Mouse (Mus musculus): ENCODE data around the gene Cox4i2. TPM values are rescaled to one million over a fixed set of nuclear protein-coding genes. Genes with fewer than 3 reads are reported as not detected.

Gene Cox4i2
- 1 to 10 TPM; 1.7 to 1.9 TPM for total RNA-seq (2021)

DNA sequence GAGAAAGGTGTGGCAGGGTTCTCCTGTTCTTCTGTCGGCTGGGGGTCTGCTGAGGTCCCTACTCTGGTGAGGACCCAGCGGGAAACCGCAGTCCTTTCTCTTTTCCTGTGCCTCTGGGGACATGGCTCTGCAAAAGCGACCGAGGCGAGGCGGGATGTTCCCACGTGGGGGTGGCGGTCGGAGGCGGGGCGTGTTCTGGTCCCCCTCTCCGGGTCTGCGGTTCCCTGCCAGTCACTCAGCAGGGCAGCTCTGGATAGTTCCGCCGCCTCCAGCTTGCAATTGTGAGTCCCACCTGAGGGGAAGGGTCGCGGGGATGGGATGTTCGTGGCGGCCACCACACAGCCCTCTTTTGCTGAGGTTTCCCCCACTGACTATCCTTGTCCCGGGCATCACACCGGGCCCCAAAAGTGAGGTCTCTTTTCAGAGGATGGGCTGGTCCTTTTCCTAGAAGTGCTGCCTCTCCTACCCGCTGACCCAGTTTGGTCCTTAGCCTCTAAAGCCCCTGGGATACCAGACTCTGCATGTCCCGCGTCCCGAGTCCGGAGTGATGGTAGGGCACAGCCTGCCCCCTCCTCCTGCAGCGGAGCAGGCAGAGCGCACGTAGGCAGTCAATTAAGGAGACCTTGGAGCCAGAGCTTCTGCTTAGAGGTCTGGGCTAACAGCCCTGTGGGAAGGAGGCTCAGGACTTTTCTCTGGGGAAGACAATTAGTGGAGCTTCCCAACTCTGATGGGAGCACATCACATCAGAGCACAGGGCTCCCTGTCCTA is at the start of gene Cox4i2:
Gene Cox4i2, plus strand, starts transcription at position 230 of the 768 bp plus-strand sequence.
- no peak for DNase-seq
- intact Hi-C loops (cut with DNase I) = no loop called here

DNA sequence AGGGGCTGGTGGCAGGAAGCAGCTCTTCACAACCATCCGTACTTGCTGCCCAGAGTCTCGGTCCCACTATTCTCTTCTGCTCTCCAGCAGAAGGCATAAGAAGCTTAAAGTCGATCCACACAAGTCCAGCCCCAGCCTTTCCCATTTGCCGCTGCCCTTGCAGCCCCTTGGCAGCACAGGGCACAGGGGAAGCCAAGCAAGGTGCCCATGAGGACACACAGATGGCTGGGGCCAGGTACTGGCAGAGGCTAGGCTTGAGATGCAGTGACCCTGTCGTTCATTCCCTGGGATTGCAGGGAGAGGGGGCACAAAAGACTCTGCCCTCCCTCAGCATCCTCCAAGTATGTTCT is 49.7 kb upstream of the Cox4i2 start:
- intact Hi-C loops (cut with DNase I) = no loop called here

DNA sequence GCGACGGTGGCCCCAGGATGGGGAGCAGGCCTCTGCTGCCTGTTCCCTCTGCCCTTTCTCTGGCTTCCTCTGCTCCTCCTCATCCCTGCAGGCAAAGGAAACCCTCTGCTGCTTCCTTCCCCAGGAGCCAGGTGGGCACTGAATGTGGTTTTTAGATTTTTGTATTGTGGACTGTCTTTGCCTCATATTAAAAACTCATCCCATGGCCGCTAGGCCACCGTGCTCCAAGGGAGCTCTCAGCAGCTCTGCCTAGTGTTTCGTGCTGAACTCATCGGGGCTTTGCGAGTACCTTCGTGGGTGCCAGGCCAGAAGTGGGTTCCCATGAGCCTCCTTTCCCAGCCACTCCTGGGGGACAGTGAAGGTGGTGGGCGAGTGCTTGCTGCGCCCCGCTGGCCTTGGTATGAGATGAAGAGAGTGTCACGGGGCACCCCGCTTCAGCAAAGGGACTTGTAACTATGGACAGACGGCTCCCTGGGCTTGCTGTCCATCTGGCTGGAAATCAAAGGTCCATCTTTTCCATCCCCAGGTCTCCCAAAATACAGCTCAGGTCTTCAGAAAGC is 49.1 kb upstream of the Cox4i2 start:
- no peak for DNase-seq
- intact Hi-C loops (cut with DNase I) = no loop called here

More for the DNA sequence above, 49.7 kb upstream of the Cox4i2 start:
- peak; percentile 59 for DNase-seq

DNA sequence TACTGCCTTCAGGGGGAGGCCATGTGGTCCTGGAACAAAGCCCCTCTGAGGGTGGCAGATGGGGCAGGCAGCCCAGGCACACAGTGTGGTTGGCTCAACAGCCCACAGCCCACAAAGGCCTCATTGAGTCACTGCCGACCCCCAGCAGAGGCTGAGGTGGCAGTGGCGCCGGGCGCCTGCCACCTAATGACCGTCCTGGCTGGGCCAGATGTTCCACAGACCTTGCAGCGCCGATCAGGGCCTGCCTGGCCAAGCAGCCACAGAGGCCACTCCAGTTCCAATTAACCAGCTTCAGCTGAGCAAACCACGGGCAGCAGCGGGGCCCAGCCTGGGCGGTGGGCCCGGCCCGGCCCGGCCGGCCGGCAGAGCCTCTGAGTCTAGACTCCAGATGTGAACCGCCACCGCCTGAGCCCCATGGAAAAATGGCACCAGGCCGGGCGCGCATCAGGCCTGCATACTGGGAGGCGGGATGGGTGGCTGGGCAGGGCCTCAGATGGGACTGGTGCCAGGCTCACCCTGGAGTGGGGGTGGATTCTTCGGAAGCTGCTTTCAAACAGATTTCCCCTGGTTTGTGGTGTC is 47.9 kb upstream of the Cox4i2 start:
- peak; percentile 84 for DNase-seq
- intact Hi-C loops (cut with DNase I) = no loop called here

DNA sequence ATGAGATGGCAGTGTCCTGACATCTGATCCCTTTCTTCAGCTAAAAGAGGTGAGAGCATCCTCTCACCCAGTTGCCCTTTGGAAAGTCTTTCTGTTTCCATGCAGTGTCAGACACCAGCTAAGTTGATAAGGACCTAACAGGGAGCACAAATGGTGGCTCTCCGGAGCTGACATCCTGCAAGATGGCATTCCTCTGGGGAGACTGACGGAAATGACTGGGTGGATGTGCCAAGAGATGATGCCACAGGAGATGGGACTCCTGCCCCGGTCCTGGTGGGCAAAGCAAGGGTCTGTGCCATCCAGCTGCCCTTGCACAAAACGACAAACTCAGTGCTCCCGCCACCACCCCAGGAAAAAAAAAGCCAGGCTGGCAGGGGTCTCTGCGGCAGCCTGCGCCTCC is 46.8 kb upstream of the Cox4i2 start:
- no peak for DNase-seq
- intact Hi-C loops (cut with DNase I) = no loop called here

DNA sequence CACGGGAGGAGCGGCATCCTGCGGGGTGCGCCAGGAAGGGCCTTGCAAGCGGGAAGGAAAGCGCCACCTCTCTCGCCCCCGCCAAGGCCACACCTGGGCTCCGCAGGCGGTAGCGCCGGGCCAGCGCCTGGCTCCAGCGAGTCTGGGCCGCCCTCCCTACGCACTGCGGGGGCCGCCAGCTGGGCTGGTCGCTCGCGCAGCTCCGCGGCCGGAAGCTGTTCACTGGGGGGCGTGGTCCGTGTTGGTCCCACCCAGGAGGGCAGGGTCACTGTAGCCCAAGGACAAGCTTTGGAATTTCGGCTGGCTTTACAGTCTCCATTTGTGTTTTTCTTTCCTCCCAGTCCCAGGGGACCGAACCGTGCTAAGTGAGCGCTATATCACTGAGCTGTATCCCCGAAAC is 46.3 kb upstream of the Cox4i2 start:
- DNase-seq = peak; percentile 88
- intact Hi-C loops (cut with DNase I) = no loop called here

DNA sequence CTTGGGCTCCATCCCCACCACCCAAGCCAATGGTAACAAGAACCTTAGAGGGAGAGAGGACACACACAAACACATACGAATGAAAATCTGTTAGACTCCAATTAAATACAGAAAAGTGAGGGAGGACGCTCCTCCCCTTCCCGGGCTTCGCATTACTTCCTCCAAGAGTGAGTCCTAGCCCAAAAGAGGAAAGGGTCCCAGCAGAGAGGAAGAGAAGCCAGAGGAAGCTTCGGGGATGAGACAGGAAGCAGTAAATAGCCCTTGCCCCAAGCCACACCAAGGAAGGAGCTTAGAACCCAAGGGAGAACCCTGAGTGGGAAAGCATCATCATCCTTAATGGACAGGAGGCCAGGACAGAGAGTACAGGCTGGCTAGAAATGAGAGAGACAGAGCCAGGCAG is 44.9 kb upstream of the Cox4i2 start:
- intact Hi-C loops (cut with DNase I) = no loop called here
- no peak for DNase-seq

DNA sequence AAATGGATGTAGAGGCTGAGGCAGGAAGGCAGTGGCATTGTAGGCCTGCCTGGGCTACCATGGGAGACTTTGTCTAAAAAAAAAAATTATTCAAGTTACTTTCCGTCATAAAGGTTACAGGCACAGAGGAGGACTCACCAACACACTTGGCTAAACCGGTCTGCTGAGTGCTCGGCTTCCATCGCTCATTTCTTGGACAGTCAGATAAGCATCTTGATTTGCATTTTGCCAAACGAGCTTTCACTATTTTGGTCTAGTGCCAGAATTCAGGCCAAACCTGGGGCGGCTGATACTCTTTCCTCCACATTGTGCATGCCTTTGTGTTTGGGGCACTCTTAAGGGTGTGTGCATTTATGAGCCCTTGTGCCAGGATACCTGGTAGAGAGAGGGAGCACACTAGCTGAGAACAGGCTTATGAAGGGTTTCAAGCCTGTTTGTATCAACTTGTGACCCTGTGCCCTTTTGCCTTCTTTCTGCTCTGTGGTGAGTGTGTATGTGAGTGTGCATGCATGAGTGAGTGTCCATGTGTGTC is 37.7 kb upstream of the Cox4i2 start:
- intact Hi-C loops (cut with DNase I) = no loop called here
- no peak for DNase-seq

DNA sequence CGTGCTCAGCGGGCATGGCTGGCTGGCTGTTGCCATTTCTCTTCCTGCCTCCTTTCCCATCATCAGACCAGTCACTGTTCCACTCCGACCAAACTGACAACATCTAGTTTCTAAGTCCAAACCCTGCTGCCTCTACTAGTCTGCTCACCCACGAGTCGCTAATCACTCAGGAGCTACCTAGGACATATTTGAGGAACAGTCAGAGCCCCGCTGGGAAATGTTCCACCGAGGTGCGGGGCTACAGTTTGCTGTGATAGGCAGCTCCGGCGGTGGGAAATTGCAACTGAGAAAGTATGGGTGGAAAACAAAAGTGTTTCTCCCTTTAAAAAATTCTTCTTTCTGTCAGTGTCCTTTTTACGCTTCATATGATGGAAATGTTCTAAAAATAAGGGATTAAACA is 36.3 kb upstream of the Cox4i2 start:
- no peak for DNase-seq
- intact Hi-C loops (cut with DNase I) = no loop called here

DNA sequence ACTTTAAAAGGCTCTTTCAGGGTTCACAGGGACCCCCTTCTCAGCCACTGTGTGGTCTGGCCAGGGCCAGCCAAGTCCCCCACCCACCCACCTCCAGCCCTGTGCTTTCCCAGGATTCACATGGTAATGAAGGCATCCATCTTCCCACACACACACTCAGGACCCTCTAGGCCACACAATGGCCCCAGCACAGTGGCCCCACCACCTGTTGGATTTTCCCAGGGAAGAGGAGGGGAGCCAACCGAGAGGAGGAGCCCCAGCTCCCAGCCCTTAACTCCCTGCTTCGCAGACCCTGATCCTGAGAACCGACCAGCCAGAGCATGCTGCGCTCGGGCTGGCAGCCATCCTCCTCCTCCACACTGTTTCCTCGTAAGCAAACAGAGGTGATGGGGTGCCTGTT is 35.9 kb upstream of the Cox4i2 start:
- intact Hi-C loops (cut with DNase I) = no loop called here
- DNase-seq = peak; percentile 35

DNA sequence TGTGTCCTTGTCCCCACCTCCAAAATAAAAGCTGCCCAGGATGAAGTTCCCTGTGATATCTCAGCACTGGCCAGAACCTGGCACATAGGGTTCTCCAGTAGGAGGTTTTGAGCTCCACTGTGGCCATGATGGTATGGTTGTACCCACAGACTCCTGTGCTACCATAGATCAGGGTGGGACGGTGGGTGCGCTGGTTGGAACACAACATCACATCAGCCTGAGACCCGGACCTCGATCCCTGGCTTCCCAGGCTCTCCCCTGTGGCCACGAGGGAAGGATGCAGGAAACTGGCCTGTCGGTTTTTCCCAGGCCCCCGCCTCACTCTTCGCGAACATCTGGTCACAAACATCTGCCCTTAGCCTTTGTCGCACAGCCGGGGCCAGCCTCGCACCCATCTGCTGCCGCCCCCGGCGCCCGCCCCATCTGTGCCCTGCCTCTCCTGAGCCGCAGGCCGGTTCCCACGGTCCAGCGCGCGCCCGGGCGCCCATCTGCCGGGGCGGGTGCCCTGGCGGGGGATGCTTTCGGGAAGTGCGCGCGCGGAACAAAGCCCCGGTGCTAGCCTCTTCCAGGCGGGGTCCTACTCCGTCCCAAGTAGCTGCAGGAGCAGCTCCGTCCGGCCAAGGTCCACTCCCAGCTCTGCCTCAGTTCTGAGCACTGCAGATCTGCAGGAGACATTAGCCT is 30.2 kb upstream of the Cox4i2 start:
- peak; percentile 67 for DNase-seq
- intact Hi-C loops (cut with DNase I) = no loop called here

DNA sequence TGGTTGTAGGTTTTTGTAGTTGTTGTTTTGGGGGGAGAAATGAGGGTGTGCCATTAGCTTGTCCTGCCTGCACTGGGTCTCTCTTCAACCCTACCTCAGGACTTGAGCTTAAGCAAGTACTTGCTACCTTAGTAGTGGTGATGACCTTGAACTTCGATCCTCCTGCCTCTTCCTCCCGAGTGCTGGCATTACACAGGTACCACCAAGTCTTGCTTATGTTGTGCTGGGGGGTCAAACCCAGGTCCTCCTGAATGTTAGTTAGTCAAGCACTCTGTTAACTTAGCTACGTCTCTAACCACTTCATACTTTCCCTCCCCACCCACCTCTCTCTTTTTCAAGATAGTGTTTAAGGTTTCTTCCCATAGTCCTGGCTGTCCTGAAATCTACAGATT is 29.6 kb upstream of the Cox4i2 start:
- DNase-seq = no peak
- intact Hi-C loops (cut with DNase I) = no loop called here

DNA sequence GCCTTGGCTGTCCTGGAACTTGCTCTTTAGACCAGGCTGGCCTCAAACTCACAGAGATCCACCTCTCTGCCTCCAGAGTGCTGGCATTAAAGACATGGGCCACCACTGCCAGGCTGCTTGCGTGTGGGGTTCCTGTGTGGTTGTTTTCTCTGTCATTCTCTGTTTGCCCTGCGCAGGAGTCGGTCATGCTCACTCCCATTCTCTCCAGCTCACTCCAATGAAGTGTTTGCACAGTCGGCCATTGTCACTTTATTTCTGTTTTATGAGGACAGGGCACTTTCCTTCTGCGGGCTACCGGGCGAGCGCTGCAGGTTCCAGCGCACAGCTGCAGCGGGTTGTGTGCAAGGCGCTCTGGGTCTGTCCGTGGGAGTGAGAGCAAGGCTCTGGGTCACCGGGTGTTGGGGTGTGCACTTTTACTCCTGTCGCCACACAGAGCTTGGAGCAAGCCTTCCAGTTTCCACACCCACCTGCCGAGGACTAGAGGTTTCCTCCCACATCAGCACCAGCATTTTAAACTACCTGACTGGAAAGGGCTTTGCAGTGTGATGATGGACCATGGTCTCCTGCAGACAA is 28.7 kb upstream of the Cox4i2 start:
- intact Hi-C loops (cut with DNase I) = no loop called here
- DNase-seq = no peak

DNA sequence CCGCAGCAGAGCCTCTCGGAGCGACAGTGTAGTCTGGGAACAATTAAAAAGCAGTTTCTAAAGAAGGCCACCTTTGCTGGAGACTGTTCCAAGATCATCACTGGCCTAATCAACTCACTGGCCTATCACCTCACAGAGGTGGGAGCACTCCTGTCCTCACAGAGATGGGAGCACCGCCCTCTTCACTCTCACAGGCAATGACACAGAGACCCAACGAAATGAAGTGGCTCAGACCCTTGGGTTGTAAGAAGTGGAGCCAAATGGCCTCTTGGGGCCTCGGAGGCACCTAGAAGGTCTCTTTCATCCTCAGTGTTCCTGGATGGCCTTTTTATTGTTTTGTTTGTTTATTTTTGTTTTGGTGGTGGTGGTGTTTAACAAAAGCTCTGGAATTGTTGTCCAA is 27.8 kb upstream of the Cox4i2 start:
- intact Hi-C loops (cut with DNase I) = no loop called here
- no peak for DNase-seq

DNA sequence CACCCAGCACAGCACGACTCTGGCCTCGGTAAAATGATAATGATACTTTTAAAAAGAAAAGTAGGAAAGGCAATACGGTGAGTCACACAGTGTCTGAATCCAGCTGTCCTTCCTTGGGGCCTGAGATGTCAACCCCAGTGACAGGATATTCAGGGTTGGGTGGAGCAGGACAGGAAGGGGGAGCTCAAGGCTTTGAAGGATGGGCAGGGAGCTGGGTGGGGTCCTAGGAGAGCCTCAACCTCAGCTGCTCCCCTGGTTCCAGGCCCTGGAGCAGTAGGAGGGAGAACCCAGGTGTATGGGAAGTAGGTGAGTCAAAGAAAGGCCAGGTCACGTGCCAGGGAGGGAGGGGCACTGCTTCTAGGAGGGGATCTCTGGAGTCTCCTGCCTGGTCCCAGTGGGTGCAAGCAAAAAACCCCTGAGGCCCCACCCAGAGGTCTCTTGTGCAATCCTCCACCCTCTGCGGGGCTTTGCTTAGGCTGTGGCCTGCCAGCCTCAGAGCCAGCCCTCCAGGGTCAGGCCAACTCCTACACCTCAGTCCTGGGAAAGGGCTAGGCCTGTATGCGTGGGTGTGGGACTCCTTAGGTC is 27.1 kb upstream of the Cox4i2 start:
- no peak for DNase-seq
- intact Hi-C loops (cut with DNase I) = no loop called here

DNA sequence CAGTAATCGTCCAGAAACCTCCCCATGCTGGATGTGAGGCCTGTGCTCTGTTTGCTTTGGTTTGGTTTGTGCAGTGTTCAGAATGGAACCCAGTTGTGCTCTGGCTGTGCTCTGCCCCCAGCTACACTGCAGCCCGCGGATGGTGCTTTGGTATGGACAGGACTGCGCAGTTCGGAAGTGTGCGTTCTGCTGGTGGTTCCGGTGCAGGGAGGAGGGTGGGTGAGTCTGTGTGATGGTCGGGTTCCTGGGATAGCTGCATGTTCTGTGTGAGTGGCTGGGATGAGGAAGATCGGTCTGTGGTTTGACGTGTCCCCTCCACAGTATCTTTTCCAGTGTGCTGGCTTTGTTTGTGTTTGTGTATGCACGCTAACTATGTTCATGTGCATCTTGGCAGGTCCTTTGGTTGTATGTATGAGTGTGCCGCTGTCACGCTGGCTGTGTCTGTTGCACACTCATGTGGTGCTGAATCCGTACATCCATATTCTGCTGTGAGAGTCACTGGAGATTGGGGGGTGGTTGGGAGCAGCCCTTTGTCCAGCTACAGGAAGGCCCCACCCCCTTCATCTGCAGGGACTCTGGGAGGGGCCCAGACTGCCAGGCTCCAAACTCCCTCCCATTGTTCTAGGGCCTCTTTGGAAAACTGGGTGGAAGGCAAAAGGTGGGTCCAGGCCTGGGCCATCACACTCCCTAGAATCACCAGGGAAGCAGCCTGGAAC is 26.0 kb upstream of the Cox4i2 start:
- intact Hi-C loops (cut with DNase I) = no loop called here
- no peak for DNase-seq

DNA sequence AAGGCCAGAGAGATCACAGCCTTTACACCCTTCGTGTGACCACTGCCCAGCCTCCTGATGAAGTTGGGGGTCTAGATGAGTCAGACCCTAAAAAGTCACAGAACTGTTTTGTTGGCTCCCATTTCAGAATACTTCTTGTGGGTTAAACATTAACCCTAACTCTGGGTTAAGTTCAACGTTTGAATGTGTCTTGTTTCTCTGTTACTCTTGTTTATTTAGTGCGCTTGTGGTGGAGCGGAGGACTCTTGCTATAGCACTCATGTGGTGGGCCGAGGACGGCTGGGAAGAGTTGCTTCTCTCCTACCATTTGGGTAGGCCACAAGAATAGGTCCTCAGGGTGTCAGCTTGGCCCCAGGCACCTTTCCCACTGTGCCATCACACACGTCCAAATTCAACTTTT is 25.4 kb upstream of the Cox4i2 start:
- DNase-seq = no peak
- intact Hi-C loops (cut with DNase I) = no loop called here

DNA sequence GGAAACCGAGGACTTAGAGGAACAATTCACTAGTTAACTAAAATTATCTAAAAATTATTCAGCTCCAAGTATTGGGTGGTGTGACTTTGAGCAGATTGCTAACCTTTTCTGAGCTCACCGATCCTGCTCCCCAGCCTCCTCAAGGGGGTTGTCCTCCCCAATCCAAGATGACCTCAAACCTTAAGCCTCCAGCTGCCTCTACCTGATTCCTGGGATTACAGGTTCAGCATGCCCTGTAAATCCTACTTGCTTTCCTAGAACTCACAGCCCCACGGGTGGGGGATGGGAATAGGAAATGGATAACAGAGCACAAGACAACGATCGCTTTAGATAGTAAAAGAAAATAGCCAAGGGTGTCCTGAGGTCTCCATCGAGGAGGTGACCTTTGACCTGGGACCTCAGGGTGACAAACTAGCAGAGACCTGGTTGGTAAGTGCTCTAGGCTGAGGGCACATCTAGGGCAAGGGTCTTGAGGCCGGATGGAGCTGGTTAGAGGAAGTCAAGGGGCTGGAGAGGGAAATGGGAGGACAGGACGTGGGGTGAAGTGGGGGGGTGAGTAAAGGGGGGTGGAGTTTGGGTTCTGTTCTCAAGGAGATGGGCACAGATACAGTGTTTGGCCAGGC is 24.8 kb upstream of the Cox4i2 start:
- intact Hi-C loops (cut with DNase I) = no loop called here
- no peak for DNase-seq

DNA sequence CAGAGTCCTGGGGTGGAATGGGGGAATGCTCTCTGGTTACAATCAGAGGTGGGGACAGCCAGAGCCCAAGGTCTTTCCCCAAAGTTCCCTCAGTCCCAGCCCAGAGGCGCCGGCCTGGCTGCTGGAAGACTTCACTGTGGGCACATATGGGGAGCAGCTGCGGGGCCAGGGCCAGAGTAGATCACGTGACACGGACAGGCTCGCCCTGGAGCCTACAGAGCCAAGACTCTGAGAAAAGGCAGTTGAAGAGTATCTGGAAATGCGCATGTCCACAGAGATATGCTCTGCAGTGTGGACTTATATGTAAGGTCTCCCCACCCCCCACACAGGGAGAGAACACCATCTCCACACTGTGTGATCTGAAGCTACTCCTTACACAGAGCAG is 24.3 kb upstream of the Cox4i2 start:
- intact Hi-C loops (cut with DNase I) = no loop called here
- peak; percentile 53 for DNase-seq

DNA sequence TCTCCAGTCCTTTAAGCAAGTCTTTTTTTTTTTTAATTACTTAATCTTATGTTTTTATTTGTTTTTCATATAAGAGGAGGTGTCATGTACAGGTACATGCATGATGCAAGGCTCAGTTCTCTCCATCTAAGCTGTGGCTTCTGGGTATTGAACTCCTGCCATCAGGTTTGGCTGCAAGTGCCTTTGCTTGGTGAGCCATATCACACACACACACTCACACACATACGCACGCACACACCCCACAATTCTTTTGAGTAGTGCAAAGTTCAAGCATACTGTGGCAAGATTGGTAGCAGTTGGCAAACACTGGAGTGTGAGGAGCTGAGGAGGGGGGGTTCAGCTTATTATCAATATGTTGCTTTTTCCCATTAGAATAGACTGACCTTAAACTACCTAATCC is 20.8 kb upstream of the Cox4i2 start:
- intact Hi-C loops (cut with DNase I) = no loop called here
- DNase-seq = no peak
